Mouse (Mus musculus) induced T-regulatory cell, adult 2 months (primary cell): ENCODE measurements around the gene Asb10.
"Not testable (repeated sequence)": the region's sequence is repeated elsewhere in the genome, so short reads cannot be mapped to it uniquely, and the experiment has no call there.

ENCODE experiments used
- DNase-seq: peaks from one replicate; pipeline ENCODE4 v3.0.0-alpha.2; 2012; ENCODE audit warnings: low read depth

Gene Asb10

GRCm38 (mm10) chr5:24540387-24541143 is at the start of gene Asb10:
TSS of gene Asb10 (minus strand) at chr5:24540978.
- DNase-seq: no peak

DNA sequence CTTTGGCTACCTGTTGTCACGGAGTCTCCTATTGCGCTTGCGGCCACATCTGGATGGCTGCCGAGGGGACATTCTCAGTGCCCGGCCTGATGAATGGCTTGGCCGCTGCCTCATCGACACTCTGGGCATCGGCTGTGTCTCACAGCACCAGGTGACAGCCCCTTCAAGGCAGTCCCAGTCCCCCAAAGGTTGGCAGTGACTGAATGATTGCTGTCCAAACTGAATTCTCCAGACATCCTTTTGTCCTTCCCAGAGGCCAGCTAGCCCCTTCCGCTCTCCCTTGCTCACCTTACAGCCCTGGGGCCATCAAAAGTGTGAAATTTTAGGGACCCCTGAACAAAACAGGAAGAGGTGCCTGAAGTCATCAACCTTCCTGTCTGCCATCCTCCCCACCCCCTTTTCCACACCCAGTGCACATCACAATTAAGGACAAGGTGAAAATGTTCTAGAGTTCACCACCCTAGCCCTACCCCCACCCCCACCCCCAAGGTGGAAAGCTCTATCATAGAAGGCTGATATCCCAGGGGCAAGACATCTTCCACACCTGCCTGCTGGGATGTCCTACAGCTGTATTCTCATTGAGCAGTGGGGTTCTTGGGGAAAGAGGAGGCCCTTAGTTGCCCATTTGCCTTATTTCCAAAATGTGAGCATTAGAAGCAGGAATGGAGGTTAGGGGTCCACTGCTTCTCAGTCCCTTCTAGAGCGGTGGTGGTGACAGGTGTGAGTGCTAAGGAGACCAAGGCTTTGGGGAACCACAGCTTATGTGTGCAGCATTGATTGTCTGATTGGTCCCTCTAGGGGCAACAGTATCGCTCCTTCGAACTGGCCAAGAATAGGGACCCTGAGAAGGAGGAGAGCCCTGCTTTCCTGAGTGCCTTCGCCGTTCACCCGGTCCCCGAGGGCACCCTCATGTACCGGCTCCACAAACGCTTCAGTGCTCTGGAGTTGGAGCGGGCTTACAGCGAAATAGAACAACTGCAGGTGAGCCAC is 49.0 kb upstream of the Asb10 start:
- DNase-seq: no peak

DNA sequence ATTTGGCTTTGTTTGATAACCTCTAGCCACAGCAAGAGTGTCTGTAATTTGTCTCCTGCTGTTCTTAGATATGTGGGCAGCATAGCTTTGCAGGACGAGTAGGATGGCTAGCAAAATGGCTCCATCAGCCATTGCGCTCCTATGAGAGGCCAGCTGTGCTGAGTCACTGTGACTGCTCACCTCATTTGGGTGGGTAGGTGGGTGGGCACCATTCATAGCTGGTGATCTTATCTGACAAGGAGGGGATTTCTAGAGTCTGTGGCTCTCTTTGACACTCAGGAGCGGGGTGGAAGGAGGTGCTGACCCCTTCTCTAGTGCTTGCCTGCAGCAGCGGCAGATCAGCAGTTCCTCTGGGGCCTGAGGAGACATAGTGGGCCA is 46.4 kb upstream of the Asb10 start:
- peak; percentile 49 for DNase-seq

GRCm38 (mm10) chr5:24586547-24587199 is 45.9 kb upstream of the Asb10 start, which contains the start of gene Chpf2:
TSS of gene Chpf2 (plus strand) at chr5:24586741.
- peak; percentile 93 for DNase-seq

- DNase-seq: no peak
Observed at GRCm38 (mm10) chr5:24586106-24586505, 45.3 kb upstream of the Asb10 start.

- peak; percentile 24 for DNase-seq
Observed at GRCm38 (mm10) chr5:24578109-24578963, 37.6 kb upstream of the Asb10 start.

DNA sequence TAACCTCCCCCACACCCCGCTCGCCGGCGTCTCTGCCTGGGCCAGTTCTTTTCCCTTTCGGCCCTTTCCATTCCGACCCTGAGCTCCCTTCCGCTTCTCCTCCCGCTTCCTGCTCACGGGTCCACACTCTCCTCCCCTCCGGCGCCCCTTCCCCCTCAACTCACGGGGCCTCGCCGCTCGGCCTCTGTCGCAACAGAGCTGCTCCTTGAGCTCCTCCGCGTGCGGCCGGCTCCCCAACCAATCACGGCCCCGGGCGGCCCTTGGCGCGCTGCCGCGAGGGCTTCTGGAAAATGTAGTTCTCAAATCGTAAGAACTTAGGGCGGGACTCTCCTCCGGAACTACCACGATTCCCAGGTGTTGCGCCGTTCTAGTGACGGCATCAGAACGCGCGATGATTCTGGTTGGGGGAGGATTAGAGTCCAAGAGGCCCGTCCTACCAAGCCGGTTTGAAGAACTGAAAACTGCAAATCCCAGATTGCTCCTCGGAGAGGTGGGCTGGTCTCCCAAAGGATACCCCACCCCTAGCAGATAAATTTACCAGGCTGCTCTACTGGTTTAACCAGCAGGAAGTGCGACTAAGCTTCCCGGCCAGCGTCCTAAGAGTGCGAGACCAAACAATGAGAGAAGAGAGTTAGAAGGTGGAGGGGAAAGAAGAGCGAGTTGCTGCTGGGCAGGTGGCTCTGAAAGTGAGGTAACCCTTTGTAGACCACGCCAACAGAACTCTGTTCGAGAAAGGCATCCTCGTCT is 36.6 kb upstream of the Asb10 start, which contains the start of gene Abcf2:
Gene Abcf2, minus strand, starts transcription at position 285 of the 747 bp plus-strand sequence.
- peak; percentile 100 for DNase-seq

- DNase-seq: no peak
Observed at GRCm38 (mm10) chr5:24576801-24577182, 36.0 kb upstream of the Asb10 start.

DNA sequence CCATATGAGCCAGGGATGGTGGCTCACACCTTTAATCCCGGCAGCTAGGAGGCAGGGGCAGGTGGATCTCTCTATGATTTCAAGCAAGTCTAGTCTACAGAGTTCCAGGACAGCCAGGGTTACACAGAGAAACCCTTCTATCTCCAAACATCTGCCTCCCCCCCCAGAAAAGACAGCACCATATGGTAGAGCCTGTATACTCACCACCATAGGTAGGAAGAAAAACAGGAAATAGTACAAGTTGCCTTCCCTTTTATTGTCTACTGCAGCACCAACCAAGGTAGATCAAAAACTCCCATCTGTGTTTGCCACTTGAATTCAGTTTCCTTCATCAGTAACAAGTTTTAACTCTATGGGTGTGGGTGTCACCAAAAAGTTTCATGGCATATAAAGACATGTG is 35.2 kb upstream of the Asb10 start:
- DNase-seq: peak; percentile 26

GRCm38 (mm10) chr5:24556709-24557108 is 15.9 kb upstream of the Asb10 start, which contains the start of gene 4931409K22Rik:
TSS of gene 4931409K22Rik (minus strand) at chr5:24556809.
- DNase-seq: no peak

DNA sequence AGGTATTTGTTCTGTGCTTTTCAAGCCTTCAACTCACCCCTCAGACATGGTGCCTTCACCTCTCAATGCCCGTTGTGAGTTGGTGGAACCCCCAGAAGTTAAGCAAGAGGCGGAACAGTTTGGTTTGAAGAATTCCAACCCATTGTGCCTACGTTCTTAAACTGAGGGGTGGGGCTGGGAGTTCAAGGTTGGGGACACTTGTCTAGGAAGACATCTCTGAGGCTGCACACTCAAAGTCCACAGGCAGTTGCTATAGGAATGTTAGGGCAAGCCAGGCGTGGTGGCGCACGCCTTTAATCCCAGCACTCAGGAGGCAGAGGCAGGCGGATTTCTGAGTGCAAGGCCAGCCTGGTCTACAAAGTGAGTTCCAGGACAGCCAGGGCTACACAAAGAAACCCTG is 14.6 kb upstream of the Asb10 start:
- DNase-seq: not testable (repeated sequence)

GRCm38 (mm10) chr5:24553621-24554244 is 13.0 kb upstream of the Asb10 start:
- no peak for DNase-seq

- DNase-seq: no peak
Observed at GRCm38 (mm10) chr5:24551317-24551688, 10.5 kb upstream of the Asb10 start.

DNA sequence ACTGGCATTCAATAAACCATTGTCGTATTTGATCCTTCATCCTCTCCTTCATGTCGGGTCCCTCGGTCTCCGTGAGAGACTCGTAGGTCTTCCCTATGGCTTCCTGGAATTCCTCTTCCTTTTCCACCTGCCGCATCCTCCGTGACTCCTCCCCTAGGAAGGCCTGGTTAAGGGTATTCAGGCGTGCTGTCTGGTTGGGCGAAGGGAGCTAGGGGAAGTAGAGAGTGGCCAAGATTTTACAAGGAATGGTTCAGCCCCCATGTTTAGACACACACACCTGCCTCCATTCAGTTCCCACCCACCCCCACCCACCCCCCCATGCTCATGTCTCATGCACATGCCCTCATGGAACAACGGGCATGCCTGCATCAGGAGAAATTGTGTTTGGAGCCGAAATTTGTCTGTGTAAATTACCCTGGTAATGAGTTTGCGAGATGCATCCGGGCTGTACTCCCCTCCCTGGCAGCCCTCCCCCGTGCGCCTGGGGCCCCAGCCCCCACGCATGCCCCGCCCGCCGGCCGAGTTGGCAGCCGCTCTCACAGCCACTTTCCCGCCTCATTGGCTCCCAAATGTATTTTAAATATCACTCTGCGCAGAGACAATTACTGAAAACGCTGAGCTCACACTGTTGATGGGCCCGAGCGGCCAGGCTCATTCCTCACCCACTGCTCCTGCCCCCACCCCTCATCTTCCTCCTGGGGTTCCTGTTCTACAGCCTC is 10.0 kb upstream of the Asb10 start:
- peak; percentile 17 for DNase-seq

GRCm38 (mm10) chr5:24542643-24543042 is 1.9 kb upstream of the Asb10 start:
- DNase-seq: peak; percentile 22

GRCm38 (mm10) chr5:24541144-24541569 is 379 bp upstream of the Asb10 start:
- DNase-seq: no peak

- DNase-seq: no peak
Observed at GRCm38 (mm10) chr5:24539571-24540296, 1.0 kb downstream of the Asb10 start.

DNA sequence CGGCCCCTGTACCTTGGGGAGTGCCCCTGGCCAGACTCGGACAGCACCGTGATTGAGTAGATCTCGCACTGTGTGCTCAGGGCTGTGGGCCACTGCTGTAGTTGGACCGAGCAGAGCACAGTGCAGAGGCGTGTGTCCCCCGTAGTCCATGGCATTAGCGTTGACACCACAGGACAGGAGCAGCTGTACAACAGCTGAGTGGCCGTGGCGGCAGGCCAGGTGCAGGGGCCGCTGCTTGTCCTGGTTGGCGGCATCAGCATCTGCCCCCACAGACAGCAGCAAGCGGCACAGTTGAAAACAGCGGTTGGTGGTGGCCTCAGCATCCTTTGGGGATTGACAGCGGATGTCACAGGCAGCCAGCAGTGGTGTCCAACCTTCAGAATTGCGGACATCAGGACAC is 3.2 kb downstream of the Asb10 start:
- no peak for DNase-seq

DNA sequence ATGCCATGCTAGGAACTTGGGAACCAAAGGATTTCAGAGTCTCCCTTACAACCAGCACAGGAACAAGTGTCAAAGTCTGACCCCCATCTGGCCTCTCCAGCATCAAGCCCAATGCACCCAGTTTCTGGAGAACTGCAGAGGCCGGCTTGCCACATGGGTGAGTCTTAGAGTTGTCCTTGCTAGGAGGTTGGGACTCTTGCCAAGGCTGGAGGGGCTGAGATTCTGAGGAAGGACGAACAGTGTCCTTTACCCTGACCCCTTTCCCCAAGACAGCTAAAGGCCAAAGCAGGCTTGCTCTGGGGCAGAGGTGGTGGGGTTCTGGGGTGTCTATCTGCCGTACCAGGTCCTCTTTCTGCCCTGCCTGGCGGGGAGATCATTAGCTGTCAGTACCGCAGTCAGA is 4.3 kb downstream of the Asb10 start:
- DNase-seq: no peak
